Mouse (Mus musculus): Measurements from ENCODE around the gene Ttc22.

- TF ChIP-seq GATA1 (IDR thresholded peaks at IDR 0.05; ENCODE audit: borderline replicate concordance, low read length): no peak
- TF ChIP-seq FLI1 (IDR thresholded peaks at IDR 0.05; ENCODE audit: low read length): no peak
These were observed 3.3 kb upstream of the Ttc22 start for GRCm38 (mm10) chr4:106618898-106619297.

All from megakaryocyte, embryonic 14.5 days (primary cell).